Mouse (Mus musculus) retina, embryonic 14.5 days (tissue): ENCODE data around the gene Map2k7.
"Not testable (repeated sequence)": the region's sequence is repeated elsewhere in the genome, so short reads cannot be mapped to it uniquely, and the experiment has no call there.

Experiments
- DNase-seq: peaks from one replicate; pipeline ENCODE4 v3.0.0-alpha.2; 2015; ENCODE audit warnings: low spot score

Map2k7 gene

DNA sequence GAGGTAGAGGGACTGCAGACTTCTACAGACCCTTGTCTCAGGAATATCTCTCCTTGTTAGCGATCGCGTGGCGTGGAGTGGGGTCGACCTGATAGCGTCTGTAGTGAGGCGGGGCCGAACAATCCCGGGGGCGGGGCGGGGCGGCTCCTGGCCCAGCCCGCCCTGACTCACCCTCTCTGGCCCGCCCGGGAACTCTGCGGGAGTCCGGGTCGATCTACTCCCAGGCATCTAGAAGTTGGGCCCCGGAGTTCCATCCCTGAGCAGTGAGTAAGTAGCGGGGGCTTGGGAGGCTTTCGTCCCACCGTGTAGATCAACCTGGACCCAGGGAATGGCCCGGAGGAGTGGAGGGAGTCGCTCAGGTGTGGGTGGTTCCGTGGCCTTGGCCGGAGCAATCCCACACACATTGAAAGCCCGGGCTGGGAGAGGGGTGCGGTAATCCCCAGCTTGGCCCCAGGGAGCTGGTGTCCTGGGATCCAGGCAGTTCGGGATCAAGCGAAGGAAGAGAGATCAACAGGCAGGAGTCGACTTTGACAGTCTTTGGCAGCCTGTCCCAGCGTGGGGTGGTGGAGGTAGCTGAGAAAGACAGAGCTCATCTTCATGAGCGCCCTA is 11.7 kb upstream of the Map2k7 start, which contains the start of gene Lrrc8e:
Gene Lrrc8e (plus strand): TSS at position 89 of the 609 bp plus-strand sequence.
- no peak for DNase-seq

DNA sequence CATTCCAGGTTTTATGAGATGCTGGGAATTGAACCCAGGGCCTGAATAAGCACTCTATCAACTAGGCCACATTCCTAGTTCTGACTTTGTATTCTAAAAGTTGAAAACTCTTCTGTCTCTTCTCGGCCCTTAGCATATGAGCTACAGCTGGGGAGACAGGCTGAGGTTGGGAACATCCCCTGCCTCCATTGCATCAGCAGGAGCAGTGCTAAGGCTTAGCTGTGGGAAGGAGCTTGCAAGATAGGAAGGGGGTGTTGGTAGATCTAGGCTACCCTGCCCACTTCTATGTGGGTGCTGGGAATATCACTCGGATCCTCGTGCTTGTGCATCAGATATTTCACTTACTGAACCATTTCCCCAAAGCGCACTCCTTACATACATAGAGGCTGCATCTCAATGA is 10.6 kb upstream of the Map2k7 start:
- DNase-seq, result no peak

DNA sequence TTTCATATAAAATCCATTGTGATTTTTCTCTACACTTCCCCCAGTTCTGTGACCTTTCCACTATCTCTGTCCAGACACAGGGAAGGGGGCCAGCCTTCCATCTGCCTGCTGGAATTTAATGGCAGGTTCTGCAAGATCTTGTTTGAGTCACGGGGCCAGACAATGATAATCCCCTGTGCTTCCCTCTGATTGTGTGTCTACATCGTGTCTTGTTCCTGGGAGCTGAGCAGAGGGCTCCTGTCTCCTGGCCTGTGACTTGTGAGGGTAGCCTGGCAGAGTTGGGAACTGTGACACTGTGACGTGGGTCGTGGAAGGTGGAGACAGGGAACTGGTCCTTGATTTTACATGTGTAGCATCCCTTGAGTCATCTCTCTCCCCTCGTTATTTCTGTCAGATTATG is 8.8 kb upstream of the Map2k7 start:
- DNase-seq, result no peak

GRCm38 (mm10) chr8:4230612-4231351 is 7.8 kb upstream of the Map2k7 start:
- DNase-seq, result no peak

- DNase-seq, result no peak
Measured at GRCm38 (mm10) chr8:4237814-4238433, 616 bp upstream of the Map2k7 start.

- DNase-seq, result no peak
Measured at GRCm38 (mm10) chr8:4239193-4239890, 802 bp downstream of the Map2k7 start.

DNA sequence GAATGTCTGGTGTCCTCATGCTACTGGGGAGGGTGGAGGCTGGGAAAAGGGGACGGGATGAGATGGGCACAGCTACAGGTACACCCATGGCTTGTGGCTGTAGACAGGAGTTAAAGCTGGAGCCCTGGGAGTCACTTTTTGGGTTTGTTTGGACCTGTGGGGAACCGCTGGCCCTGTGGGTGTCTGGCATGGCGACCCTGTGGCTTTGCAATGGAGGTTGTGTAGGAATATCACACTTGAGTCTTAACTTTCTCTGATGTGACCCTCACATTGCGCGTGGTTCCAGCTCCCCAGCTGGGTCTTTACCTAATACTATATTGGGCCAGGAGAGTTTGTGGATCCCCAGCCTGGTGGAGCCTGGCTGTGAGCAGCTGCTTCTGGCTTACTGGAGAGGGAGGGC is 6.5 kb downstream of the Map2k7 start:
- no peak for DNase-seq

DNA sequence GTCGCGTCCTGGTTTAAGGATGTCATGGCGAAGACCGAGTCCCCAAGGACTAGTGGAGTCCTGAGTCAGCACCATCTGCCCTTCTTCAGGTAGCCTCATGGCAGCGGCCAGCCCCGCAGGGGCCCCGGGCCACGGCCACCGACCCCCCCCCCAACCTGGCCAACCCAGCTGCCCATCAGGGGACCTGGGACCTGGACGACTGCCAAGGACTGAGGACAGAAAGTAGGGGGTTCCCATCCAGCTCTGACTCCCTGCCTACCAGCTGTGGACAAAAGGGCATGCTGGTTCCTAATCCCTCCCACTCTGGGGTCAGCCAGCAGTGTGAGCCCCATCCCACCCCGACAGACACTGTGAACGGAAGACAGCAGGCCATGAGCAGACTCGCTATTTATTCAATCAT is 7.2 kb downstream of the Map2k7 start:
- no peak for DNase-seq

DNA sequence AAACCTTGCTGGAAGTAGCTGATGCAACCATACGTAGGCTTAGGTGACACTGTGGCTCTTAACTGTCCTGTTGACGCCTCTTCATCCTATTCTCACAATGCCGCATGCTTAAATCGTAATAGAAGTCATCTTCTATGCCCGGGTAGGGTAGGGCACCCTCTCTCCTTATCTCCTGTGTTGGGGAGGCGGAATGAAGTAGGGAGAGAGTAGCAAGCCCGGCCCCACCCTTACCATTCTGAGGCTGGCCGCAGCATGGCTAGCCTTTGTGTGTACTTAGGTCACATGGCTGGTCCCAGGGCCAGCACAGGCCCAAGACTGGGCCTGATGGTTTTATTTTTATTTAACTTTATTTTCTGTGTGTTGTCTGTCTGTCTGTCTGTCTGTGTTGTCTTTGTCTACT is 8.7 kb downstream of the Map2k7 start:
- DNase-seq, result no peak

- DNase-seq, result no peak
Measured at GRCm38 (mm10) chr8:4247951-4248540, 9.5 kb downstream of the Map2k7 start, which contains the start of gene Tgfbr3l. Gene Tgfbr3l (plus strand): TSS chr8:4248214.

- DNase-seq, result no peak
Measured at GRCm38 (mm10) chr8:4249213-4249612, 10.7 kb downstream of the Map2k7 start.

GRCm38 (mm10) chr8:4250306-4250970 is 11.9 kb downstream of the Map2k7 start:
- peak; percentile 89 for DNase-seq

GRCm38 (mm10) chr8:4252116-4252760 is 13.7 kb downstream of the Map2k7 start:
- DNase-seq, result no peak

- peak; percentile 97 for DNase-seq
Measured at GRCm38 (mm10) chr8:4252934-4253841, 14.6 kb downstream of the Map2k7 start, which contains the start of gene Snapc2. Gene Snapc2 (plus strand): TSS chr8:4253080.

GRCm38 (mm10) chr8:4254001-4254400 is 15.5 kb downstream of the Map2k7 start:
- no peak for DNase-seq

GRCm38 (mm10) chr8:4255471-4255870 is 16.9 kb downstream of the Map2k7 start:
- not testable (repeated sequence) for DNase-seq

DNA sequence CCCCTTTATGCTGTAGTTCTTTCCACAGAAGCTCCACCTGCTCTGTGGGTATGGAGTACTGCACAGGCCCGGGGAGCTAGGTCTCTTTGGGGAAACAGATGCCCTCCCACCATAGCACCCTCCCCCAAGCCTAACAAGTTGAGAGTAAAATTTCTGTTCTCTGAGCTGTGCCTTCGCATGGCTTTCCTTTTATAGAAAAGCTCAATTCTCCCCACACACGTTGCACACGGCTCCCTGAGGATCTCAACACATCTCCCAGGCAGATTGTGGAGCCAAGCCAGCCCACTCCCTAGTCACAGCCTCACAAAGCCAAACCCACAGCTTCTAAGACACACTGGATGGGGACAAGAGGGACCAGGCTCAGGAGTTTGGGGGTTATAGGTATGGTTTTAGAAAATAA is 18.4 kb downstream of the Map2k7 start:
- no peak for DNase-seq

DNA sequence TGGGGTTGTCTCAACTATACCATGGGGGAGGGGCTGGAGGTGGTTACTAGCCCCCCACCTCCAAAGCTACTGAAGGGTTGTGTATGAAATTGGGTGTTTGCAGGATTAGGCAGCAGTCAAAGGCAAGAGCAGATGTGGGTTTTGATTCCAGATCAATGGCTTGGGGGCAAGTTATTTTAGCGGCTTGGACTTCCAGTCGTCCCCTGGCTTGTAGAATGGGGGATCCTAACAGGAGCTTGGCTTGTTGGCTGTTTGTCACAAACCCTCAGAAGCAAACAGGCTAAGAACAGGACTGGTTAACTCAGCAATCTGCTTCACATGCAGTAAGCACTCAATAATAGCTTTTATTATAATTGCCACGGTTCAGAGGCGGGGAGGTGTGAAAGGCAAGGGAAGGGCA is 18.8 kb downstream of the Map2k7 start:
- DNase-seq, result no peak

DNA sequence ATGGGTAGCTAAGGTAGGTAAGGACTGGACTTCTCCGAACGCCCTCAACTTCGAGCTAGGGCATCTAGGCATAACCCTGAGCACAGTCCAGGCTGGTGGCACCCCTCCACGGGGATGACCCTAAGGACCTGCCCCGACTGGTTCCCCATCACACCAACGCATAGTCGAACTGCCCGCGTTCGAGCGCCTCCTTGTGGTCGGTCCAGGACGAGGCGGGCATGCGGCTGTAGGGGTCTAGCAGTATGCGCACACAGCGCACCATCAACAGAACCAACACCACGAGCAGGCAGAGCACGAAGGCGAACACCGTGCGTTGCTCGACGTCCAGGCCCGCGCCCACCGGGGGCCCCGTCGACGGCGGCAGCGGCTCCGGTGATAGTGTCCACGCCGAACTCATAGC is 19.7 kb downstream of the Map2k7 start:
- peak; percentile 91 for DNase-seq

- no peak for DNase-seq
Measured at GRCm38 (mm10) chr8:4258678-4259077, 20.1 kb downstream of the Map2k7 start.
